Mouse (Mus musculus): ENCODE measurements at regions not wholly inside any gene's neighbourhood (a gene's known extent, or its start where the extent isn't known, plus 50 kb on each side); places are given as distances from the start of the nearest gene placed in this dataset.

- Histone ChIP-seq H3K27ac (ENCODE audit: insufficient read depth, low read length) (no peak overlapping the region), H3K4me1 (ENCODE audit: control insufficient read depth, insufficient read depth, low read length) (no peaks in the 10 kb centered on the region), H3K27me3 (ENCODE audit: control insufficient read depth, insufficient read depth, low read length) (no peaks in the 10 kb centered on the region), H3K4me3 (replicated peaks; ENCODE audit: insufficient read depth, low read depth, low read length) (no peak overlapping the region)
- TF ChIP-seq POLR2A (IDR thresholded peaks at IDR 0.05; ENCODE audit: borderline replicate concordance, insufficient read depth, low read length): no peak
- TF ChIP-seq CTCF (IDR thresholded peaks at IDR 0.05; ENCODE audit: borderline replicate concordance, insufficient read depth, low read depth, low read length): no peak
- no peak for DNase-seq
- WGBS: 90% methylated on average over 3 of the region's 3 CpGs
These were observed 66.3 kb upstream of the Sox4 start for GRCm38 (mm10) chr13:29019839-29020238.

GRCm38 (mm10) chr13:29016145-29016651 lies 62.7 kb upstream of the Sox4 start:
- 55% methylated on average over 25 of the region's 25 CpGs for WGBS
- H3K4me1 ChIP-seq (ENCODE audit: control insufficient read depth, insufficient read depth, low read length): no peaks in the 10 kb centered on the region
- H3K4me3 ChIP-seq (replicated peaks; ENCODE audit: insufficient read depth, low read depth, low read length): peak overlapping the region; percentile 50
- H3K27ac ChIP-seq (ENCODE audit: insufficient read depth, low read length): no peak overlapping the region
- TF ChIP-seq CTCF (IDR thresholded peaks at IDR 0.05; ENCODE audit: borderline replicate concordance, insufficient read depth, low read depth, low read length) (no peak), POLR2A (IDR thresholded peaks at IDR 0.05; ENCODE audit: borderline replicate concordance, insufficient read depth, low read length) (peak; percentile 28; the same call in 1 of the 2 replicates)
- peak; percentile 44 to 55 for DNase-seq
- H3K27me3 ChIP-seq (ENCODE audit: control insufficient read depth, insufficient read depth, low read length): no peaks in the 10 kb centered on the region

- TF ChIP-seq POLR2A (IDR thresholded peaks at IDR 0.05; ENCODE audit: borderline replicate concordance, insufficient read depth, low read length): no peak
- TF ChIP-seq CTCF (IDR thresholded peaks at IDR 0.05; ENCODE audit: borderline replicate concordance, insufficient read depth, low read depth, low read length): no peak
- 16% methylated on average over 9 of the region's 9 CpGs for WGBS
- no peaks in the 10 kb centered on the region for H3K27me3 ChIP-seq (ENCODE audit: control insufficient read depth, insufficient read depth, low read length)
- no peak overlapping the region; the same call in 1 of the 2 replicates for H3K27ac ChIP-seq (ENCODE audit: insufficient read depth, low read length)
- peak; percentile 15 to 22 for DNase-seq
- peak overlapping the region; percentile 61 for H3K4me3 ChIP-seq (replicated peaks; ENCODE audit: insufficient read depth, low read depth, low read length)
- H3K4me1 ChIP-seq (ENCODE audit: control insufficient read depth, insufficient read depth, low read length): no peaks in the 10 kb centered on the region
These were observed 62.1 kb upstream of the Sox4 start for GRCm38 (mm10) chr13:29015605-29015994.

GRCm38 (mm10) chr13:29014827-29015604 lies 61.5 kb upstream of the Sox4 start:
- Histone ChIP-seq H3K27ac (ENCODE audit: insufficient read depth, low read length) (peak overlapping the region; percentile 15; the same call in 1 of the 2 replicates), H3K27me3 (ENCODE audit: control insufficient read depth, insufficient read depth, low read length) (no peaks in the 10 kb centered on the region), H3K4me3 (replicated peaks; ENCODE audit: insufficient read depth, low read depth, low read length) (peak overlapping the region; percentile 61), H3K4me1 (ENCODE audit: control insufficient read depth, insufficient read depth, low read length) (no peaks in the 10 kb centered on the region)
- WGBS: 6% methylated on average over 13 of the region's 13 CpGs
- DNase-seq: peak; percentile 27 to 29
- TF ChIP-seq POLR2A (IDR thresholded peaks at IDR 0.05; ENCODE audit: borderline replicate concordance, insufficient read depth, low read length) (no peak), CTCF (IDR thresholded peaks at IDR 0.05; ENCODE audit: borderline replicate concordance, insufficient read depth, low read depth, low read length) (no peak)

- DNase-seq: peak; percentile 37 to 54
- Histone ChIP-seq H3K4me1 (ENCODE audit: control insufficient read depth, insufficient read depth, low read length) (no peaks in the 10 kb centered on the region), H3K4me3 (replicated peaks; ENCODE audit: insufficient read depth, low read depth, low read length) (peak overlapping the region; percentile 47), H3K27me3 (ENCODE audit: control insufficient read depth, insufficient read depth, low read length) (no peaks in the 10 kb centered on the region), H3K27ac (ENCODE audit: insufficient read depth, low read length) (no peak overlapping the region)
- TF ChIP-seq POLR2A (IDR thresholded peaks at IDR 0.05; ENCODE audit: borderline replicate concordance, insufficient read depth, low read length): no peak
- TF ChIP-seq CTCF (IDR thresholded peaks at IDR 0.05; ENCODE audit: borderline replicate concordance, insufficient read depth, low read depth, low read length): no peak
- WGBS: 17% methylated on average over 15 of the region's 15 CpGs
These were observed 60.7 kb upstream of the Sox4 start for GRCm38 (mm10) chr13:29014066-29014826.

GRCm38 (mm10) chr13:29006467-29006866 lies 53.0 kb upstream of the Sox4 start:
- no peak for DNase-seq
- TF ChIP-seq CTCF (IDR thresholded peaks at IDR 0.05; ENCODE audit: borderline replicate concordance, insufficient read depth, low read depth, low read length): no peak
- TF ChIP-seq POLR2A (IDR thresholded peaks at IDR 0.05; ENCODE audit: borderline replicate concordance, insufficient read depth, low read length): no peak
- H3K27ac ChIP-seq (ENCODE audit: insufficient read depth, low read length): no peak overlapping the region
- no peak overlapping the region for H3K4me3 ChIP-seq (replicated peaks; ENCODE audit: insufficient read depth, low read depth, low read length)
- H3K4me1 ChIP-seq (ENCODE audit: control insufficient read depth, insufficient read depth, low read length): no peaks in the 10 kb centered on the region
- no peaks in the 10 kb centered on the region for H3K27me3 ChIP-seq (ENCODE audit: control insufficient read depth, insufficient read depth, low read length)
